Mouse (Mus musculus): ENCODE measurements around the gene Ctnna3. TPM values are rescaled to one million over a fixed set of nuclear protein-coding genes. Genes with fewer than 3 reads are reported as not detected.

Gene Ctnna3
- total and polyA plus RNA-seq, 2 experiments from 2014 or later, result 18.6 to 62.6 TPM

- H3K27me3 ChIP-seq (ENCODE audit: control insufficient read depth, insufficient read depth, low read length), result no peaks in the 10 kb centered on the region
- H3K27ac ChIP-seq (ENCODE audit: low read depth), result no peak overlapping the region
- no peaks in the 10 kb centered on the region for H3K36me3 ChIP-seq (replicated peaks; ENCODE audit: control insufficient read depth, insufficient read depth, low read length)
- no peaks in the 10 kb centered on the region for H3K4me1 ChIP-seq (ENCODE audit: control insufficient read depth, insufficient read depth)
- H3K9me3 ChIP-seq (replicated peaks; ENCODE audit: control insufficient read depth, low read length), result no peaks in the 10 kb centered on the region
- H3K4me2 ChIP-seq (ENCODE audit: low read depth, low read length), result no peak overlapping the region
- peak; percentile 95 for TF ChIP-seq CTCF (IDR thresholded peaks at IDR 0.05; ENCODE audit: low read depth)
- TF ChIP-seq EP300 (IDR thresholded peaks at IDR 0.05; ENCODE audit: low read depth), result no peak
- WGBS, result 9% methylated on average over 14 of the region's 14 CpGs
- DNase-seq (ENCODE audit: low spot score), result peak; percentile 71
- no peak overlapping the region for H3K4me3 ChIP-seq (ENCODE audit: low read depth, low read length)
- ATAC-seq (ENCODE audit: insufficient read depth, low read depth), result peak; percentile 64
- no peak overlapping the region for H3K9ac ChIP-seq (replicated peaks; ENCODE audit: low read depth, low read length)
Observed at GRCm38 (mm10) chr10:63582608-63583007, 152.7 kb downstream of the Ctnna3 start.

GRCm38 (mm10) chr10:63583798-63584374 lies 154.0 kb downstream of the Ctnna3 start:
- no peak for DNase-seq (ENCODE audit: low spot score)
- Histone ChIP-seq H3K27me3 (ENCODE audit: control insufficient read depth, insufficient read depth, low read length) (no peaks in the 10 kb centered on the region), H3K4me2 (ENCODE audit: low read depth, low read length) (no peak overlapping the region), H3K4me3 (ENCODE audit: low read depth, low read length) (no peak overlapping the region), H3K4me1 (ENCODE audit: control insufficient read depth, insufficient read depth) (no peaks in the 10 kb centered on the region), H3K36me3 (replicated peaks; ENCODE audit: control insufficient read depth, insufficient read depth, low read length) (no peaks in the 10 kb centered on the region), H3K27ac (ENCODE audit: low read depth) (no peak overlapping the region), H3K9me3 (replicated peaks; ENCODE audit: control insufficient read depth, low read length) (no peaks in the 10 kb centered on the region), H3K9ac (replicated peaks; ENCODE audit: low read depth, low read length) (no peak overlapping the region)
- ATAC-seq (ENCODE audit: insufficient read depth, low read depth), result no peak
- TF ChIP-seq EP300 (IDR thresholded peaks at IDR 0.05; ENCODE audit: low read depth) (no peak), CTCF (IDR thresholded peaks at IDR 0.05; ENCODE audit: low read depth) (no peak)
- 80% methylated on average over 20 of the region's 20 CpGs for WGBS

GRCm38 (mm10) chr10:63599417-63599816 lies 169.5 kb downstream of the Ctnna3 start:
- no peak overlapping the region for H3K27ac ChIP-seq (ENCODE audit: low read depth)
- peaks cover 9% of the 10 kb centered on the region for H3K4me1 ChIP-seq (ENCODE audit: control insufficient read depth, insufficient read depth)
- H3K36me3 ChIP-seq (replicated peaks; ENCODE audit: control insufficient read depth, insufficient read depth, low read length), result no peaks in the 10 kb centered on the region
- H3K4me3 ChIP-seq (ENCODE audit: low read depth, low read length), result no peak overlapping the region
- DNase-seq (ENCODE audit: low spot score) (no peak), ATAC-seq (ENCODE audit: insufficient read depth, low read depth) (no peak)
- H3K4me2 ChIP-seq (ENCODE audit: low read depth, low read length), result no peak overlapping the region
- no peak overlapping the region for H3K9ac ChIP-seq (replicated peaks; ENCODE audit: low read depth, low read length)
- H3K9me3 ChIP-seq (replicated peaks; ENCODE audit: control insufficient read depth, low read length), result no peaks in the 10 kb centered on the region; the same call in 1 of the 2 replicates
- 85% methylated on average over 5 of the region's 5 CpGs for WGBS
- TF ChIP-seq CTCF (IDR thresholded peaks at IDR 0.05; ENCODE audit: low read depth) (no peak), EP300 (IDR thresholded peaks at IDR 0.05; ENCODE audit: low read depth) (no peak)
- H3K27me3 ChIP-seq (ENCODE audit: control insufficient read depth, insufficient read depth, low read length), result no peaks in the 10 kb centered on the region

GRCm38 (mm10) chr10:63601206-63601605 lies 171.3 kb downstream of the Ctnna3 start:
- H3K4me3 ChIP-seq (ENCODE audit: low read depth, low read length), result no peak overlapping the region
- DNase-seq (ENCODE audit: low spot score) (peak; percentile 75), ATAC-seq (ENCODE audit: insufficient read depth, low read depth) (peak; percentile 91)
- H3K9me3 ChIP-seq (replicated peaks; ENCODE audit: control insufficient read depth, low read length), result peaks cover 8% of the 10 kb centered on the region
- H3K4me2 ChIP-seq (ENCODE audit: low read depth, low read length), result no peak overlapping the region
- no peaks in the 10 kb centered on the region for H3K36me3 ChIP-seq (replicated peaks; ENCODE audit: control insufficient read depth, insufficient read depth, low read length)
- H3K9ac ChIP-seq (replicated peaks; ENCODE audit: low read depth, low read length), result no peak overlapping the region
- 48% methylated on average over 2 of the region's 2 CpGs for WGBS
- peaks cover 9% of the 10 kb centered on the region for H3K4me1 ChIP-seq (ENCODE audit: control insufficient read depth, insufficient read depth)
- no peaks in the 10 kb centered on the region for H3K27me3 ChIP-seq (ENCODE audit: control insufficient read depth, insufficient read depth, low read length)
- TF ChIP-seq EP300 (IDR thresholded peaks at IDR 0.05; ENCODE audit: low read depth), result no peak
- no peak for TF ChIP-seq CTCF (IDR thresholded peaks at IDR 0.05; ENCODE audit: low read depth)
- peak overlapping the region; percentile 77 for H3K27ac ChIP-seq (ENCODE audit: low read depth)

GRCm38 (mm10) chr10:63628546-63628945 lies 198.6 kb downstream of the Ctnna3 start:
- TF ChIP-seq EP300 (IDR thresholded peaks at IDR 0.05; ENCODE audit: low read depth) (no peak), CTCF (IDR thresholded peaks at IDR 0.05; ENCODE audit: low read depth) (no peak)
- 62% methylated on average over 1 of the region's 1 CpGs for WGBS
- no peaks in the 10 kb centered on the region for H3K4me1 ChIP-seq (ENCODE audit: control insufficient read depth, insufficient read depth)
- H3K4me3 ChIP-seq (ENCODE audit: low read depth, low read length), result no peak overlapping the region
- DNase-seq (ENCODE audit: low spot score) (no peak), ATAC-seq (ENCODE audit: insufficient read depth, low read depth) (no peak)
- H3K4me2 ChIP-seq (ENCODE audit: low read depth, low read length), result no peak overlapping the region
- no peaks in the 10 kb centered on the region for H3K9me3 ChIP-seq (replicated peaks; ENCODE audit: control insufficient read depth, low read length)
- no peak overlapping the region for H3K9ac ChIP-seq (replicated peaks; ENCODE audit: low read depth, low read length)
- 0 out of 2 replicates have a peak, but pooled peaks cover 3% of the 10 kb centered on the region for H3K36me3 ChIP-seq (replicated peaks; ENCODE audit: control insufficient read depth, insufficient read depth, low read length)
- no peaks in the 10 kb centered on the region for H3K27me3 ChIP-seq (ENCODE audit: control insufficient read depth, insufficient read depth, low read length)
- no peak overlapping the region for H3K27ac ChIP-seq (ENCODE audit: low read depth)

- H3K36me3 ChIP-seq (replicated peaks; ENCODE audit: control insufficient read depth, insufficient read depth, low read length), result 0 out of 2 replicates have a peak, but pooled peaks cover 3% of the 10 kb centered on the region
- TF ChIP-seq EP300 (IDR thresholded peaks at IDR 0.05; ENCODE audit: low read depth) (no peak), CTCF (IDR thresholded peaks at IDR 0.05; ENCODE audit: low read depth) (no peak)
- WGBS, result 93% methylated on average over 1 of the region's 1 CpGs
- no peaks in the 10 kb centered on the region for H3K4me1 ChIP-seq (ENCODE audit: control insufficient read depth, insufficient read depth)
- no peaks in the 10 kb centered on the region for H3K9me3 ChIP-seq (replicated peaks; ENCODE audit: control insufficient read depth, low read length)
- no peaks in the 10 kb centered on the region for H3K27me3 ChIP-seq (ENCODE audit: control insufficient read depth, insufficient read depth, low read length)
- no peak overlapping the region for H3K4me3 ChIP-seq (ENCODE audit: low read depth, low read length)
- no peak overlapping the region for H3K9ac ChIP-seq (replicated peaks; ENCODE audit: low read depth, low read length)
- DNase-seq (ENCODE audit: low spot score) (no peak), ATAC-seq (ENCODE audit: insufficient read depth, low read depth) (no peak)
- no peak overlapping the region for H3K4me2 ChIP-seq (ENCODE audit: low read depth, low read length)
- no peak overlapping the region for H3K27ac ChIP-seq (ENCODE audit: low read depth)
Observed at GRCm38 (mm10) chr10:63633915-63634314, 204.0 kb downstream of the Ctnna3 start.
